Mouse (Mus musculus): Measurements from ENCODE around the gene Dnmbp.

The Dnmbp gene

GRCm38 (mm10) chr19:43914986-43915385 is 25.0 kb downstream of the Dnmbp start:
- in situ Hi-C loops (cut with MboI), result no loop called here

GRCm38 (mm10) chr19:43912775-43913486 is 27.1 kb downstream of the Dnmbp start:
- in situ Hi-C loops (cut with MboI), result no loop called here

- in situ Hi-C loops (cut with MboI), result no loop called here
These were observed 33.5 kb downstream of the Dnmbp start for GRCm38 (mm10) chr19:43906492-43906891.

- in situ Hi-C loops (cut with MboI), result no loop called here
These were observed 34.0 kb downstream of the Dnmbp start for GRCm38 (mm10) chr19:43905985-43906384.

GRCm38 (mm10) chr19:43905136-43905535 is 34.9 kb downstream of the Dnmbp start:
- in situ Hi-C loops (cut with MboI), result no loop called here

- in situ Hi-C loops (cut with MboI), result no loop called here
These were observed 35.7 kb downstream of the Dnmbp start for GRCm38 (mm10) chr19:43904327-43904726.

- in situ Hi-C loops (cut with MboI), result no loop called here
These were observed 37.1 kb downstream of the Dnmbp start for GRCm38 (mm10) chr19:43902887-43903286.

GRCm38 (mm10) chr19:43900690-43901089 is 39.3 kb downstream of the Dnmbp start:
- in situ Hi-C loops (cut with MboI), result no loop called here

- in situ Hi-C loops (cut with MboI), result no loop called here
These were observed 41.4 kb downstream of the Dnmbp start for GRCm38 (mm10) chr19:43898547-43898946.

GRCm38 (mm10) chr19:43896441-43896840 is 43.5 kb downstream of the Dnmbp start:
- in situ Hi-C loops (cut with MboI), result no loop called here

- in situ Hi-C loops (cut with MboI), result no loop called here
These were observed 44.0 kb downstream of the Dnmbp start for GRCm38 (mm10) chr19:43895951-43896350.

GRCm38 (mm10) chr19:43894821-43895220 is 45.2 kb downstream of the Dnmbp start:
- in situ Hi-C loops (cut with MboI), result no loop called here

- in situ Hi-C loops (cut with MboI), result no loop called here
These were observed 45.9 kb downstream of the Dnmbp start for GRCm38 (mm10) chr19:43894070-43894469.

- in situ Hi-C loops (cut with MboI), result no loop called here
These were observed 49.5 kb downstream of the Dnmbp start for GRCm38 (mm10) chr19:43890487-43890886.

- in situ Hi-C loops (cut with MboI), result no loop called here
These were observed 52.3 kb downstream of the Dnmbp start for GRCm38 (mm10) chr19:43887725-43888124.

GRCm38 (mm10) chr19:43887242-43887641 is 52.7 kb downstream of the Dnmbp start:
- in situ Hi-C loops (cut with MboI), result no loop called here

- in situ Hi-C loops (cut with MboI), result no loop called here
These were observed 53.5 kb downstream of the Dnmbp start for GRCm38 (mm10) chr19:43886371-43887099.

- in situ Hi-C loops (cut with MboI), result no loop called here
These were observed 55.1 kb downstream of the Dnmbp start for GRCm38 (mm10) chr19:43884668-43885498.

- in situ Hi-C loops (cut with MboI), result no loop called here
These were observed 57.0 kb downstream of the Dnmbp start for GRCm38 (mm10) chr19:43882895-43883573.

- in situ Hi-C loops (cut with MboI), result no loop called here
These were observed 58.4 kb downstream of the Dnmbp start for GRCm38 (mm10) chr19:43881615-43882014.

GRCm38 (mm10) chr19:43880420-43880819 is 59.6 kb downstream of the Dnmbp start:
- in situ Hi-C loops (cut with MboI), result no loop called here
